Mouse (Mus musculus): ENCODE data around the gene Add1.
A peak's percentile ranks its signal among the peaks of the same experiment; 100 is the strongest.
"Not testable (repeated sequence)": the region's sequence is repeated elsewhere in the genome, so short reads cannot be mapped to it uniquely, and the experiment has no call there.

Gene Add1

GRCm38 (mm10) chr5:34550251-34550650, 23.2 kb upstream of the Add1 start:
- no peak for DNase-seq (ENCODE audit: low spot score)

GRCm38 (mm10) chr5:34551821-34552220, 21.6 kb upstream of the Add1 start:
- DNase-seq (ENCODE audit: low spot score), result no peak

- DNase-seq (ENCODE audit: low spot score), result no peak
Observed at GRCm38 (mm10) chr5:34563854-34564253, 9.6 kb upstream of the Add1 start.

- DNase-seq (ENCODE audit: low spot score), result no peak
Observed at GRCm38 (mm10) chr5:34564291-34564690, 9.2 kb upstream of the Add1 start.

- DNase-seq (ENCODE audit: low spot score), result peak; percentile 98
Observed at GRCm38 (mm10) chr5:34565545-34566283, 7.8 kb upstream of the Add1 start.

GRCm38 (mm10) chr5:34571551-34571950, 1.9 kb upstream of the Add1 start:
- DNase-seq (ENCODE audit: low spot score), result no peak

- DNase-seq (ENCODE audit: low spot score), result peak; percentile 55
Observed at GRCm38 (mm10) chr5:34572568-34572967, 896 bp upstream of the Add1 start.

GRCm38 (mm10) chr5:34574721-34575120, 1.3 kb downstream of the Add1 start:
- peak; percentile 22 for DNase-seq (ENCODE audit: low spot score)

- DNase-seq (ENCODE audit: low spot score), result no peak
Observed at GRCm38 (mm10) chr5:34576286-34576685, 2.8 kb downstream of the Add1 start.

GRCm38 (mm10) chr5:34578038-34578655, 4.7 kb downstream of the Add1 start:
- DNase-seq (ENCODE audit: low spot score), result no peak

- no peak for DNase-seq (ENCODE audit: low spot score)
Observed at GRCm38 (mm10) chr5:34579377-34579776, 5.9 kb downstream of the Add1 start.

- peak; percentile 42 for DNase-seq (ENCODE audit: low spot score)
Observed at GRCm38 (mm10) chr5:34581671-34582313, 8.3 kb downstream of the Add1 start.

- DNase-seq (ENCODE audit: low spot score), result no peak
Observed at GRCm38 (mm10) chr5:34582314-34582675, 8.8 kb downstream of the Add1 start.

- DNase-seq (ENCODE audit: low spot score), result no peak
Observed at GRCm38 (mm10) chr5:34585216-34585615, 11.8 kb downstream of the Add1 start.

- DNase-seq (ENCODE audit: low spot score), result no peak
Observed at GRCm38 (mm10) chr5:34587881-34588280, 14.4 kb downstream of the Add1 start.

- no peak for DNase-seq (ENCODE audit: low spot score)
Observed at GRCm38 (mm10) chr5:34590059-34590458, 16.6 kb downstream of the Add1 start.

- DNase-seq (ENCODE audit: low spot score), result no peak
Observed at GRCm38 (mm10) chr5:34590702-34591101, 17.2 kb downstream of the Add1 start.

- DNase-seq (ENCODE audit: low spot score), result no peak
Observed at GRCm38 (mm10) chr5:34591388-34592004, 18.0 kb downstream of the Add1 start.

GRCm38 (mm10) chr5:34592224-34592623, 18.8 kb downstream of the Add1 start:
- DNase-seq (ENCODE audit: low spot score), result not testable (repeated sequence)

- DNase-seq (ENCODE audit: low spot score), result no peak
Observed at GRCm38 (mm10) chr5:34592666-34593065, 19.2 kb downstream of the Add1 start.

- no peak for DNase-seq (ENCODE audit: low spot score)
Observed at GRCm38 (mm10) chr5:34593202-34593727, 19.8 kb downstream of the Add1 start.

GRCm38 (mm10) chr5:34604576-34604975, 31.1 kb downstream of the Add1 start:
- no peak for DNase-seq (ENCODE audit: low spot score)

All from adipocyte (in vitro differentiated cells).